Mouse (Mus musculus) lung, postnatal 0 days (tissue): ENCODE data around the gene Gm3045.

Source experiments
- CTCF ChIP-seq: IDR thresholded peaks from 2 replicates; pipeline ENCODE4 v1.5.1; 2016; ENCODE audit warnings: antibody characterized with exemption, mild to moderate bottlenecking
- EP300 ChIP-seq: IDR thresholded peaks from 2 replicates; pipeline ENCODE4 v1.6.1; 2016; ENCODE audit warnings: antibody characterized with exemption, mild to moderate bottlenecking, control low read depth

DNA sequence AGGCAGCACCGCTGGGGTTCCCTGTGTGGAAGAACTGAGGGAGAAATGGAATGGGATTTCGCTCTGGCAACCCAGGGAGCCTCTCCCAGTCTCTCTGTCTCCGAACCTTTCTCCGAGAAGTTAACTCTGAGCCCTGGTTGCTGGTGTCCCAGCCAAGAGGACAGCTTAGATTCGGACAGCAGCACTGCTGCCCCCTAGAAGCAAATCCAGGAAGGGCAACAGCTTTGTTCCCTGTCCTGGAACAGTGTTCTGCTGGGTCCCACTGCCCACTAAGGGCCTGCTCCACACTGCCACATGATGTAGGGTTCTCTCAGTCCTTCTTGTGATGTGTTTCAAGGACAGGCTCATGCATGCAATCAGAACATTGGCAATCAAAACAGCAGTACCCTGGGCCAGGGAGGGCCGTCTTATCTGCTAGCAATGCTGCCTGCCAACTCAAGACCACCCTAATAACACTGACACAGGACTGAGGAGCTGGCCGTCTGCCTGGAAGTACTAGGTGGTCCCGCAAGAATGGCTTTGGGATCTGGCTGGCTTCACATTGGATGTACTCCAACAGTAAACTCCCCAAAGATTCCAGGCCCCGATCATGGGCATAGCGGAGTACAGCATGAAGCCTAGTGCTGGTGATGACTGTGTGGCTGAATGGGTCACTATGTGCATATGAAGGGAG lies 9.4 kb downstream of the Gm3045 start:
- TF ChIP-seq EP300 (no peak), CTCF (peak; percentile 45)
